Mouse (Mus musculus): ENCODE data around the gene D630036H23Rik.

Gene D630036H23Rik

DNA sequence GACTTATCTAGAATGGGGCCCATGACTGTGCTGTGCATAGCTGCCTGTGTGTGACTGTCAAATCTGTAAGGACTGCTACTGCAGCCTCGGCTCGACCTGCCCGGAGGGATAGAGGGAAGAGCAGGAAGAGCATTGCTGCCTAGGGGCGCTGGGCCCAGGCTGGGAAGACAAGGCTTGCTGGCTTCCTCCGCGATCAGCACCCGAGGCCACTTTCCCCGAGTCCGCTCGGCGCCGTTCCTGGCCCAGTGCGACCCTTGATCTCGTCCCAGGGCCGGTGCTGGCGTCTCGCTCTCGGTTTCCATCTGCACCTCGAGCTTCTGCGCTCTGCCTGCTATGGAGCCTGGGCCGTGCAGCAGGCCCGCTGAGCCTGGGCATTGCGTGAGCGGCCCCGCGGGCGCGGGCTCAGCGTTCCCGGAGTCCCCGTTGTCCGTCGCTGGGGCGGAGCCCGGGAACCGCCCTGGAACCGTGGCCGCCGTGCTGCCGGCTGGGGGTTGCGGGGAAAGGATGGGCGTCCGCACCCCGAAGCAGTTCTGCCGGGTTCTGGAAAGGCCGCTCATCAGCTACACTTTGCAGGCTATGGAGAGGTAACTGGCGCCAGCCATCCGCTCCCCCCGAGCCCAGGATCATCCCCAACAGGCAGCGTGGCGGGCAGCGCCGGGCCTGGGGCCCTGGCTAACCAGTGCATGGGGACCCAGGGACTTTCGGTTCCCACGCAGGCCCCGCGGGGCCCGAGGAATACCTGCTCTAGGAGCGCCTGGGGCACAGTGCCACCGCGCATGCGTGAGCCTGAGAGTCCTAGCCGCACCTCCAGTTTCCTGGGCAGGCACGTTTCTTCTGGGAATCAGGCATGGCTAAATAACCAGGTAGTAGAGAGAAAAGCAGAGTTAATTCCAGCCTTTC is at the start of gene D630036H23Rik, which contains the start of gene Ispd:
D630036H23Rik (minus strand) TSS at position 741 of the 900 bp plus-strand sequence.
Ispd (plus strand) TSS at position 10 of the 900 bp plus-strand sequence.
- DNase-seq (ENCODE audit: low spot score in 2 of 2) = peak; percentile 88 to 90

GRCm38 (mm10) chr12:36426163-36427045 is 44.4 kb upstream of the D630036H23Rik start:
- DNase-seq (ENCODE audit: low spot score in 2 of 2) = no peak

DNA sequence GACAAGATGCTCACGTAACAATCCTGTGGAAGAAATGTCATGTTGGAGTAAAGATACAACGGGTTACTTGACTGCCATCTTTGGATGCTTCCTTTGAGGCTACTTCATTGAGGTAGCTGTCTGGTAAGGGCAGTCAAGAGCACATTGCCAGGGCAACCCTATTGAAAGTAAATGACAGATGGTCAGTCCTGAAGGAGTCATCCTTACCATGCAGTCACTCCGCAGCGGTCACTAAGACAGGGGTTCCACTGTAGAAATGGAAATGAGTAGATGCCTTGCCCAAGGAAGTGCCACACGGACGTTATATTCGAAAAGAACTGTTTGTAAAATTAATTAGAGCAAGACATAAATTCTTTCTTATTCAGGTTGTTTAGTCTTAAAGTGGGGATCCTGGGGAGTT is 43.3 kb upstream of the D630036H23Rik start:
- DNase-seq (ENCODE audit: low spot score in 2 of 2) = no peak

DNA sequence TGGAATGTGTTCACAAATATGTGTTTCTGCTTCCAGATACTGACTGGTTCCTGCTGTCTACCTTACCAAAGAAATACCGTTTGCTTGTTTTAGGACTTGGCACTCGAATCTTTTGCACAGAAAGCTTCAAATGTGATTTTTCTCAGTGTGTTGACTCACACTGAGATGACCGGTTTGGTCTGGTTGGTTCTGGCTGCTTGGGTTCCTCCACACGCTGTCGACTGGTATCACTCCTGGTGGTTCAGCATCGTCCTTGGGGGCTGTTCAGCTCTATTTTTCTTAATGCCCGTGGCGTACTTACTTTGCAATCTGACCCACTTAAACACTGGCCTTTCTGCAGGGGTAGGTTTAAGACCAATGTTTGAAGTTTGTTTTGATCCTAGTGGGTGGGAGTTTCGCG is 41.7 kb upstream of the D630036H23Rik start:
- no peak for DNase-seq (ENCODE audit: low spot score in 2 of 2)

GRCm38 (mm10) chr12:36395115-36395514 is 13.1 kb upstream of the D630036H23Rik start:
- DNase-seq (ENCODE audit: low spot score in 2 of 2) = no peak

GRCm38 (mm10) chr12:36386991-36387390 is 5.0 kb upstream of the D630036H23Rik start:
- DNase-seq (ENCODE audit: low spot score in 2 of 2) = no peak

- no peak for DNase-seq (ENCODE audit: low spot score in 2 of 2)
Measured at GRCm38 (mm10) chr12:36385386-36385785, 3.4 kb upstream of the D630036H23Rik start.

DNA sequence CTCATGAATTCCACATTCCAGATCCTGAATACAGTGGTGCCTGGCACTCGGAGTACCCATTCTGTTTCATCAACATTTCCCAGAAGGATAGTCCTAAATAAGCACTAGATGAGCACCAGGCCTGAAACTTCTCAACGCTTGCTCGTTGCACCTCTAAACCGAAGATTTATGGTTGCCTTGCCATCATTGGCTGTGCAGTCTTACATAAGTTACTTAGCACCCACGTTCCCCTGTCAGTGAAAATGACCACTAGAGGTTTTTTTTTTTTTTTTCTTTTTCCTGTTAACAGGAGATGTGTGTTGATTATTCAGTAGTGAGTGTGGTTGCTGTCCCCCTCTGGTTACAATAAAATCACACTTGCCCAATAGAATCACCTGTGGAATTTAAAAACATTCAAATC is 1.2 kb downstream of the D630036H23Rik start:
- DNase-seq (ENCODE audit: low spot score in 2 of 2) = no peak

DNA sequence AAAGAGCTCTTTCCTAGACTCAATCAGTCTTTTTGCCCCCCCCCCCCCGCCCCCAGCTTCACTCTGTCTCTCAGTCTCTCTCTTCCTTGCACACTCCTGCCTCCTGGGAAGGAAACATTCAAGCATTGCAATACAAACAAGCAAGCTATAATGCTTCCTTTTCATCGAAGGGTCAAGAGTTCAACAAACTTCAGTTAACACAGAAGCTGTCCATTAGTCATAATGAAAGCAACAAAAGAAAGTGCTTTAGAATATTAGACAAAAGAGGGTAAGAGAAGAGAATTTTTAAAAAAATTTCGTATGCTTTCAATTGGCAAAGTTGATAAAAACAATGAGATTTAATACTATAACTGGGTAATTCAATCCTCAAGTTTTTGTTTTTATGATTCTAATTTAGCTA is 1.7 kb downstream of the D630036H23Rik start:
- DNase-seq (ENCODE audit: low spot score in 2 of 2) = no peak

GRCm38 (mm10) chr12:36376391-36376790 is 5.6 kb downstream of the D630036H23Rik start:
- DNase-seq (ENCODE audit: low spot score in 2 of 2) = peak; percentile 28 to 57

- no peak for DNase-seq (ENCODE audit: low spot score in 2 of 2)
Measured at GRCm38 (mm10) chr12:36373237-36373998, 8.6 kb downstream of the D630036H23Rik start.

- DNase-seq (ENCODE audit: low spot score in 2 of 2) = no peak
Measured at GRCm38 (mm10) chr12:36364013-36364412, 18.0 kb downstream of the D630036H23Rik start.

DNA sequence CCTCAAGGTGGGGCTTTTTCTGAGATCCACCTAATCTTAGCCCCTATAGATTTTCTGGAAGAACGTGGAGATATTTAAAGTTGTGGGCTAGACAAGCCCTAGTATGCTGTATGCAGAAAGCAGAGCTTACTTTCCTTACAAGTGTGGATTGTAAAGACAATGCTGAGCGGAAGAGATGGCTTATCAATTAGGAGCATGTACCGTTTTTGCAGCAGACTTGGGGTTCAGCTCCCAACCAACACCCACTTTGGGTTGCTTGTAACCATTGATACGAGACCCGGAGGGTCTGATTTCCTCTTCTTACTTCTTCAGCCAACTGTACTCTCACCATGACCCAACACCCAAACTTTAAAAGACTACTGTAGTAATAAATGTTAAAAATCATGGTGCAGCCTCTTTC is 21.3 kb downstream of the D630036H23Rik start:
- DNase-seq (ENCODE audit: low spot score in 2 of 2) = no peak

DNA sequence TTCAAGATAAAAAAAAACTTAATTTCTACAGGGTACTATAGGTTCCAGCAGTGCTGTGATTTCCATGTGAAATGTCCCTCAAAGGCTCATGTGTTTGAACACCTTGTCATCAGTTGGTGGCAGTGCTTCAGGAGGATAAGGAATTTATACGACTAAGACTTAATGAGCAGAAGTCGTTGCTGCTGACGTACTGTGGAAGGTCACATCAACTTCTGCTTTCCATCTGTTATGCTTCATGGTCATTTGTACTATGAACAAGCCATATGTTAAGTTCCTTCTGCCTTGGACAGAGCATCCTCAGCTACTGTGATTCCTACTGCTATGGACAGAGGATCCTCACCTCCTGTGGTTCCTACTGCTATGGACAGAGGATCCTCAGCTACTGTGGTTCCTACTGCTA is 21.9 kb downstream of the D630036H23Rik start:
- DNase-seq (ENCODE audit: low spot score in 2 of 2) = no peak

DNA sequence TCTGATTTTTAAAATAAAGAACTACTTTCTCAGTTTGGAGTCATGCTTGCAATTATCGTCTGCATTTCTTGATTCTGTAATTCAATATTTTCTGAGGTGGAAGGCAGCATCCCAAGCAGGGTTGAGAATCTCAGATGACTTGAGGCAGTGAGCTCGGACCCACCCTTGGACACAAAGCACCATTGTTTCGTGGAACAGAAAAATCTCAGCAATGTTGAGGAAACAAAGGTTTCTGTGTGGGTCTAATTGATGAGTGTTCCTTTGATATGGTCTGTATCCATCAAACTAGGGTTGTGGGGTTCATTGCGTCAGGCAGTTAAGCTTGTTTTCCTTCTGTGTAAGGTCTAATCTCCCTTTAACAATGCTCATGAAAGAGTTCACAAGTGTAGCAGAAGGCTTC is 37.9 kb downstream of the D630036H23Rik start:
- no peak for DNase-seq (ENCODE audit: low spot score in 2 of 2)

DNA sequence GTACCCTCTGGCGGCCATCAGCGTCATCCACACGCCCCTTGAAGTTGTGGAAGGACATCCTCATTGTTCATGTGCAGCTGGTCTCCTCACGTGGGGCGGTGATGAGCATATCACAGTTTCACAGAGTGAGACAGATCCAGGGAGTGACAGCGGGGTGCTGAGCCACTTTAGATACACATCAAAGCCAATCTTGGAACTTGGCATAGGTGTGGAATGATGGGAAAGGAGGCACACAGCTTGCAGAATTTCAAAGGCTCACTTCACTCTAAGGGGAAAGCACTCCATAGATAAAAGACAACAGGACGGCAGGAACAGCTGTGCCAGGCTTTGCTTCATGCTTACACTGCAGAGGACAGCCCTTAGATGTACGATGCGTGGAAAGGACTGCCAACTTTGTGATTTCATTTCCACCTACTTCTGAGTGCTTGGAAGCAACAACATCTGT is 48.1 kb downstream of the D630036H23Rik start:
- DNase-seq (ENCODE audit: low spot score in 2 of 2) = peak in 1 of 2 experiments; percentile 32

- DNase-seq (ENCODE audit: low spot score in 2 of 2) = no peak
Measured at GRCm38 (mm10) chr12:36332676-36333075, 49.3 kb downstream of the D630036H23Rik start.

Measured in frontal cortex, postnatal 36 days (tissue).